Comparison of ENCODE assay signal across 8 mouse cellular contexts in the genomic region with DNA sequence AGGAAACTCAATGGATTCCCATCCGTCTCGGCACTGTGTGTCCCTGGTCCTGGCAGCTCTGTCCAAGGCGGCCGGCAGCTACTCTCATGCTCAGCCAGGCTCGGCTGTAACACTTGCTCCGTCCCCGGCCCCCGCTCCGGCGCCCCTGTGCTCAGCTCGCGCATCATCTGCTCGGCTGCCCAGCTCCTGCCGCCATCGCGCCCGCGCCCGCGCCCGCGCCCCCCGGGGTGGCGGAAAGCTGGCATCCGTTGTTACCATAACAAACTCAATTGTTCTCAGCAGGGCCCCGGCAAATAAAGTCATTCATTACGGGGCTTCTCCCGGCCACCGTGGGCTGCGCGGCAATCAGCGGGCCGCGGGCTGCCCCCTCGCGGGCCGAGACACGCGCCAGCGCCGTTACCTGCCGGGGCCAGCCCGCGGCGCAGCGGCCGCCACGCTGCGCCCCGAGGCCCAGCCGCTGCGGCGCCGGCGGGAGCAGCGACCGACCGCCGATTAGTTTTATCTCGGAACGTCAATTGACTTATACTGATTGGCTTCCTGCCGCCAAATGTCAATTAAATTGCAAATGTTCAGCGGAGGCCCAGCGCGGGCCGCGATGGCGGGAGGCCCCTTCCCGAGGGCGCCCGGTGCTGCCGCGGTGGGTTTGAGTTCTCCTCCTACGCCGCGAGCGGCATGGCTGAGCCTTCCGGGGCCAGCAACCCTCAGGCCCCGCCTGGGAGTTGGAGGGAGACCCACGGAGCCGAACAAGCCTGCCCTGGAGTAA. TPM values are rescaled to one million over a fixed set of nuclear protein-coding genes. Genes with fewer than 3 reads are reported as not detected.
A peak's percentile ranks its signal among the peaks of the same experiment; 100 is the strongest.
DNase-seq lines count a peak whose midpoint lies in the region; ATAC-seq and TF ChIP-seq lines count a peak whose summit lies in the region.

No protein-coding gene starts in this region.

- peak overlapping the region; percentile 54 for H3K4me3 ChIP-seq in kidney, embryonic 15.5 days (replicated peaks)
- peak overlapping the region; percentile 50 for H3K4me3 ChIP-seq in embryonic facial prominence, embryonic 11.5 days (ENCODE audit: low read depth, low read length)
- peak overlapping the region; percentile 48 for H3K4me3 ChIP-seq in hindbrain, embryonic 15.5 days
- peak overlapping the region; percentile 49 for H3K4me3 ChIP-seq in stomach, embryonic 16.5 days (replicated peaks; ENCODE audit: low read length)

- ATAC-seq in kidney, embryonic 15.5 days (replicated peaks; ENCODE audit: low FRiP score), result 0 out of 2 replicates have a peak, but pooled peaks have one; percentile 54
- peak; percentile 77 for ATAC-seq in embryonic facial prominence, embryonic 11.5 days (replicated peaks; ENCODE audit: insufficient number of reproducible peaks, low FRiP score, low TSS enrichment, low read depth)
- ATAC-seq in hindbrain, embryonic 15.5 days (ENCODE audit: low FRiP score, low read depth), result peak; percentile 78
- no peak for ATAC-seq in stomach, embryonic 16.5 days (ENCODE audit: insufficient read depth, low FRiP score)

- DNase-seq in kidney, postnatal 25 days, result no peak
- DNase-seq in brain, embryonic 14.5 days (ENCODE audit: low read depth), result peak; percentile 74
- DNase-seq in embryonic facial prominence, embryonic 11.5 days (ENCODE audit: low spot score), result peak; percentile 67
- DNase-seq in lung, postnatal 4 days, result peak; percentile 5 to 26
- DNase-seq in thymus, postnatal 14 days, result no peak

- no peak for TF ChIP-seq POLR2A in brain, embryonic 14.5 days (IDR thresholded peaks at IDR 0.05; ENCODE audit: borderline replicate concordance, extremely low read depth, insufficient read depth, insufficient read length, poor library complexity, severe bottlenecking)

- H3K27ac ChIP-seq in kidney, embryonic 15.5 days, result no peak overlapping the region
- H3K27ac ChIP-seq in embryonic facial prominence, embryonic 11.5 days (replicated peaks; ENCODE audit: low read depth, low read length), result no peak overlapping the region
- peak overlapping the region; percentile 26; the same call in 1 of the 2 replicates for H3K27ac ChIP-seq in hindbrain, embryonic 15.5 days (replicated peaks)
- no peak overlapping the region for H3K27ac ChIP-seq in stomach, embryonic 16.5 days (ENCODE audit: low read length)

- no peak for TF ChIP-seq CTCF in brain, embryonic 14.5 days (IDR thresholded peaks at IDR 0.05; ENCODE audit: borderline replicate concordance, extremely low read depth, insufficient read depth, insufficient read length)

- H3K36me3 ChIP-seq in kidney, embryonic 15.5 days, result no peaks in the 10 kb centered on the region
- H3K36me3 ChIP-seq in embryonic facial prominence, embryonic 11.5 days (replicated peaks; ENCODE audit: control insufficient read depth, insufficient read depth, low read depth, low read length), result no peaks in the 10 kb centered on the region
- H3K36me3 ChIP-seq in hindbrain, embryonic 15.5 days, result no peaks in the 10 kb centered on the region
- H3K36me3 ChIP-seq in stomach, embryonic 16.5 days (ENCODE audit: control insufficient read depth, insufficient read depth, low read length), result no peaks in the 10 kb centered on the region

- H3K9me3 ChIP-seq in kidney, embryonic 15.5 days (replicated peaks), result no peaks in the 10 kb centered on the region
- no peaks in the 10 kb centered on the region for H3K9me3 ChIP-seq in embryonic facial prominence, embryonic 11.5 days (replicated peaks; ENCODE audit: control insufficient read depth, low read length)
- H3K9me3 ChIP-seq in hindbrain, embryonic 15.5 days, result no peaks in the 10 kb centered on the region
- no peaks in the 10 kb centered on the region for H3K9me3 ChIP-seq in stomach, embryonic 16.5 days (replicated peaks; ENCODE audit: control insufficient read depth, low read length)

- H3K4me2 ChIP-seq in kidney, embryonic 15.5 days, result peak overlapping the region; percentile 97
- H3K4me2 ChIP-seq in embryonic facial prominence, embryonic 11.5 days (ENCODE audit: low read depth, low read length), result peak overlapping the region; percentile 97
- H3K4me2 ChIP-seq in hindbrain, embryonic 15.5 days, result peak overlapping the region; percentile 79
- H3K4me2 ChIP-seq in stomach, embryonic 16.5 days (ENCODE audit: low read depth, low read length), result peak overlapping the region; percentile 86

- H3K4me1 ChIP-seq in kidney, embryonic 15.5 days, result peaks cover 13% of the 10 kb centered on the region; the same call in 1 of the 2 replicates
- H3K4me1 ChIP-seq in embryonic facial prominence, embryonic 11.5 days (ENCODE audit: control insufficient read depth, insufficient read depth, low read length), result no peaks in the 10 kb centered on the region
- peaks cover 13% of the 10 kb centered on the region for H3K4me1 ChIP-seq in hindbrain, embryonic 15.5 days (replicated peaks)
- H3K4me1 ChIP-seq in stomach, embryonic 16.5 days (ENCODE audit: control insufficient read depth, insufficient read depth, low read length), result 0 out of 2 replicates have a peak, but pooled peaks cover 3% of the 10 kb centered on the region

- peaks cover 80% of the 10 kb centered on the region for H3K27me3 ChIP-seq in kidney, embryonic 15.5 days
- peaks cover 19% of the 10 kb centered on the region for H3K27me3 ChIP-seq in embryonic facial prominence, embryonic 11.5 days (ENCODE audit: control insufficient read depth, insufficient read depth, low read length)
- H3K27me3 ChIP-seq in hindbrain, embryonic 15.5 days, result peaks cover 44% of the 10 kb centered on the region
- H3K27me3 ChIP-seq in stomach, embryonic 16.5 days (ENCODE audit: control insufficient read depth, insufficient read depth, low read length), result peaks cover 23% of the 10 kb centered on the region

- H3K9ac ChIP-seq in kidney, embryonic 15.5 days, result peak overlapping the region; percentile 35; the same call in 1 of the 2 replicates
- peak overlapping the region; percentile 61 for H3K9ac ChIP-seq in embryonic facial prominence, embryonic 11.5 days (replicated peaks; ENCODE audit: low read length)
- H3K9ac ChIP-seq in hindbrain, embryonic 15.5 days, result peak overlapping the region; percentile 40
- H3K9ac ChIP-seq in stomach, embryonic 16.5 days (ENCODE audit: low read length), result peak overlapping the region; percentile 51

- under 1% methylated on average over 81 of the region's 81 CpGs for WGBS in kidney, embryonic 15.5 days
- WGBS in embryonic facial prominence, embryonic 11.5 days, result under 1% methylated on average over 81 of the region's 81 CpGs
- under 1% methylated on average over 80 of the region's 81 CpGs for WGBS in hindbrain, embryonic 15.5 days
- WGBS in stomach, embryonic 16.5 days, result under 1% methylated on average over 81 of the region's 81 CpGs

RNA-seq across cellular contexts. Expression of a gene that starts 46.1 kb away (rescaled TPM):
- 0.01 TPM in 1 of 2 replicates, not detected in the other for polyA plus RNA-seq in kidney, embryonic 15.5 days (2015; fragmentation: Nextera tagmentation; extraction: Ambion mirVana)
- 5.0 and 15.0 TPM in 2 replicates for polyA plus RNA-seq in brain, embryonic 14.5 days (2012; rRNA removed)
- 0.28 and 0.72 TPM in 2 replicates for polyA plus RNA-seq in embryonic facial prominence, embryonic 11.5 days (2014; fragmentation: Nextera tagmentation; extraction: Ambion mirVana)
- 2.1 and 2.2 TPM in 2 replicates for polyA plus RNA-seq in hindbrain, embryonic 15.5 days (2015; fragmentation: Nextera tagmentation; extraction: Ambion mirVana)
- 0.03 TPM in 1 of 2 replicates, not detected in the other for polyA plus RNA-seq in stomach, embryonic 16.5 days (2015; fragmentation: Nextera tagmentation; extraction: Ambion mirVana)

Comparison
In these comparisons a context has a peak if more than half of its experiments do, and no peak if none do; other contexts are left out.
1. DNase-seq: peak in brain, embryonic 14.5 days (single experiment), embryonic facial prominence, embryonic 11.5 days (single experiment) and lung, postnatal 4 days (2 of 2); none in kidney, postnatal 25 days (0 of 2) and thymus, postnatal 14 days (single experiment).
2. Peak in every context shown above with its lines, with median percentiles within 50 percentile points of each other: H3K4me2 ChIP-seq, H3K4me3 ChIP-seq and H3K9ac ChIP-seq.